Mouse (Mus musculus) liver, embryonic 14.5 days (tissue): Measurements from ENCODE around the gene Lrrc4. TPM values are rescaled to one million over a fixed set of nuclear protein-coding genes. Genes with fewer than 3 reads are reported as not detected.

Source experiments
- ATAC-seq: fragments of 200-750 bp; cut with Nextera tagmentation; 2 replicates; pipeline ENCODE4 v1.8.0; 2017; ENCODE audit warnings: moderate number of reproducible peaks, mild to moderate bottlenecking, moderate library complexity; ENCODE audit not compliant: insufficient read depth
- DNase-seq, 3 experiments: peaks; one replicate each; pipeline ENCODE4 v3.0.0-alpha.2; 2012 to 2013; ENCODE audit warnings: low read depth in 3 of 3, low spot score in 3 of 3
- H3K27ac ChIP-seq: fragments of 300-500 bp; sonication (generic); 2 replicates; pipeline ENCODE4 v1.5.1; 2014; ENCODE audit warnings: moderate library complexity, mild to moderate bottlenecking, control low read depth, inconsistent platforms
- H3K27me3 ChIP-seq: fragments of 300-500 bp; sonication (generic); 2 replicates; pipeline ENCODE4 v1.6.1; 2014; ENCODE audit warnings: mild to moderate bottlenecking, low read length, moderate library complexity; ENCODE audit not compliant: control insufficient read depth, insufficient read depth
- H3K36me3 ChIP-seq: fragments of 300-500 bp; sonication (generic); replicated peaks from 2 replicates; pipeline ENCODE4 v1.6.1; 2014; ENCODE audit warnings: low read depth; ENCODE audit not compliant: control insufficient read depth, insufficient read depth
- H3K4me1 ChIP-seq, 2 experiments: fragments of 200-500 bp in 1 of 2; fragments of 300-500 bp in 1 of 2; sonication (generic) in 1 of 2; replicated peaks; 2 replicates each; pipeline ENCODE4 v1.6.1; 2012 to 2014; ENCODE audit warnings: antibody characterized with exemption in 1 of 2, inconsistent platforms in 1 of 2, low read length in 1 of 2; ENCODE audit not compliant: control insufficient read depth in 2 of 2, insufficient read depth in 2 of 2
- H3K4me2 ChIP-seq: fragments of 300-500 bp; sonication (generic); 2 replicates; pipeline ENCODE4 v1.6.1; 2014; ENCODE audit warnings: low read depth, mild to moderate bottlenecking, control low read depth, moderate library complexity
- H3K4me3 ChIP-seq, 2 experiments: fragments of 200-500 bp in 1 of 2; fragments of 300-500 bp in 1 of 2; sonication (generic) in 1 of 2; 2 replicates each; pipeline ENCODE4 v1.5.1; 2012 to 2014; ENCODE audit warnings: low read depth in 2 of 2, low read length in 2 of 2, mild to moderate bottlenecking in 2 of 2, control low read depth in 1 of 2, inconsistent platforms in 1 of 2, moderate library complexity in 1 of 2; ENCODE audit not compliant: insufficient read depth in 1 of 2
- H3K9ac ChIP-seq: fragments of 300-500 bp; sonication (generic); replicated peaks from 2 replicates; pipeline ENCODE4 v1.6.1; 2014; ENCODE audit warnings: mild to moderate bottlenecking, control low read depth, moderate library complexity
- H3K9me3 ChIP-seq: fragments of 300-500 bp; sonication (generic); 2 replicates; pipeline ENCODE4 v1.6.1; 2016; ENCODE audit warnings: low read length, mixed read lengths; ENCODE audit not compliant: control insufficient read depth
- CTCF ChIP-seq: IDR thresholded peaks from 2 replicates; pipeline ENCODE4 v1.5.1; 2016; ENCODE audit warnings: antibody characterized with exemption, low read depth, control low read depth
- EP300 ChIP-seq: IDR thresholded peaks from 2 replicates; pipeline ENCODE4 v1.6.1; 2016; ENCODE audit warnings: antibody characterized with exemption, low read depth
- WGBS: fragments of 180-500 bp; shearing (Covaris S2); extraction: QIAGEN DNeasy Blood & Tissue Kit; methylation state at CpG from one replicate; pipeline ENCODE4 v1.1.7; 2014; ENCODE audit not compliant: insufficient replicate concordance; 5-methylcytosine and 5-hydroxymethylcytosine counted together
- polyA plus RNA-seq, 2 experiments: library from polyadenylated mRNA; depleted of rRNA in 1 of 2; stranded (reverse) in 1 of 2; unstranded in 1 of 2; fragments of >200 nt; fragmentation: Nextera tagmentation in 1 of 2; extraction: Ambion mirVana in 1 of 2; gene quantifications; 2 replicates each; pipeline versions ENCODE4 v1.2.1 to v1.2.3; 2012 to 2014

The Lrrc4 gene
- polyA plus RNA-seq, 2 experiments, result 0.06 to 0.10 TPM

DNA sequence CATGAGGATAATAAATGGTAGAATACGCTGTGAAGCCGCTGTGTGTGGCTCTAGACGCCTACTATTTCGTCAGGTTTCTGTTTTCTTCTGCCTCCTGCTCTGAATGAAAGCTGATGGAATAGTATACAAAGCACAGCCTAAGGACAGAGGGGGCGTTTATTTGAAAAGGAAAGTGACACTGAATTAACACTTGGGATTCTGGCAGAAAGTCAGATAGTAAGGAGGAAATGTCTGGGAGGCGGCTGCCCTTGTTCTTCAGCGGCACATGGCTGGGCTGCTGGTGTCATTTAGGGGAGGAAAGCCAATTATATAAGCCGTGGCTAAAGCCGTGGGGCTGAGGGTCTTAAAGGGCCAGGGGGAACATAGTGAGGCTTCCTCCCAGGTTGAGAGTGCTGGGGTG is 36.2 kb downstream of the Lrrc4 start:
- DNase-seq (no peak), ATAC-seq (no peak)

DNA sequence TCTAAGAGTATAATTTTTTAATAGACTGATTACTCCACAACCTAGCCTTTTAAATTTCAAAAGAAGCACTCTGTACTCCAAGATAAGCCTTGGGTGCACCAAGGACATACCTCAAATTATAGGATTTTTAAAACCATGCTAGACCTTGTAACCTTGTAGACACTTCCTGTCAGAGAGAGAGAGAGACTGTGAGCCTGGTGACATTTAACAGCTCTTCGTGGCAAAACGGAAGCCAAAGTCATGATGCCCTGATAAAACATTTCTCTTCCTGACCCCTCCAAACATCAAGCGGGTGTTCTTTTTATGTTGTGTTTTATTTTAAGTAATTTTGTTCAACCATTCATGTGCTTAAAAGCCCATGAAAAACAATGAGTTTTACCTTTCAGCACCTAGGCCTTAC is 39.7 kb downstream of the Lrrc4 start:
- H3K27me3 ChIP-seq, result no peaks in the 10 kb centered on the region
- no peak overlapping the region for H3K4me2 ChIP-seq
- DNase-seq (no peak), ATAC-seq (no peak)
- no peak overlapping the region for H3K9ac ChIP-seq
- no peak overlapping the region for H3K4me3 ChIP-seq
- 36% methylated on average over 3 of the region's 3 CpGs for WGBS
- H3K36me3 ChIP-seq, result no peaks in the 10 kb centered on the region
- H3K9me3 ChIP-seq, result no peaks in the 10 kb centered on the region
- no peak for TF ChIP-seq CTCF
- TF ChIP-seq EP300, result no peak
- no peak overlapping the region for H3K27ac ChIP-seq
- H3K4me1 ChIP-seq, result peaks cover 0 to 2% of the 10 kb centered on the region in 2 experiments; a peak in 1 of 4 replicates

More for the DNA sequence above, 36.2 kb downstream of the Lrrc4 start:
- H3K36me3 ChIP-seq, result no peaks in the 10 kb centered on the region
- H3K9ac ChIP-seq, result no peak overlapping the region
- H3K27ac ChIP-seq, result no peak overlapping the region
- H3K9me3 ChIP-seq, result no peaks in the 10 kb centered on the region
- H3K4me1 ChIP-seq, result 0 out of 4 replicates have a peak, but pooled peaks cover 0 to 2% of the 10 kb centered on the region in 2 experiments
- WGBS, result 69% methylated on average over 9 of the region's 9 CpGs
- H3K4me2 ChIP-seq, result no peak overlapping the region
- H3K27me3 ChIP-seq, result no peaks in the 10 kb centered on the region
- H3K4me3 ChIP-seq, result no peak overlapping the region
- TF ChIP-seq EP300, result no peak
- no peak for TF ChIP-seq CTCF

DNA sequence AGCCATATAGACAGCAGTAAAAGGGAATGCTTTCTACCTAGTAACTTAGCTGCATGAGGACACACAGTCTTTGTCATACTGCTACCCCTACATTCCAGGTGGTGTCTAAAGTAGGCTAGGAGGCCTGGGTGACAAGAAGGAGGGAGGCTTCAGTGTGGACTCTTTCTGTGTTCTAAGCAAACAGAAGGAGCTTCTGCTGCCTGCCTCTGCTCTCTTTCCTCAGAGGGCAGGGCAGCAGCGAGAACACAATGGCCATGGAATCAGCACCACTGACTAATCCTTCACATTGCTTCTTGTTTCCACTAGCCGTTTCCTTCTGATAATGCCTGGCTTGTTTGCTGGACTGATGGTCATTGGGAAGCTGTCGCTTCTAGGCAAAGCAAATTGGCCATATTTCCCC is 40.4 kb downstream of the Lrrc4 start:
- Histone ChIP-seq H3K9ac (no peak overlapping the region), H3K4me1 (peaks cover 0 to 2% of the 10 kb centered on the region in 2 experiments; a peak in 1 of 4 replicates), H3K36me3 (no peaks in the 10 kb centered on the region), H3K27ac (no peak overlapping the region), H3K27me3 (no peaks in the 10 kb centered on the region), H3K4me2 (no peak overlapping the region), H3K4me3 (no peak overlapping the region), H3K9me3 (no peaks in the 10 kb centered on the region)
- ATAC-seq, result no peak
- DNase-seq, result no peak
- no peak for TF ChIP-seq CTCF
- 34% methylated on average over 3 of the region's 3 CpGs for WGBS

- no peak overlapping the region for H3K4me3 ChIP-seq
- no peaks in the 10 kb centered on the region for H3K36me3 ChIP-seq
- ATAC-seq (no peak), DNase-seq (no peak)
- no peaks in the 10 kb centered on the region for H3K27me3 ChIP-seq
- no peak overlapping the region for H3K9ac ChIP-seq
- H3K27ac ChIP-seq, result no peak overlapping the region
- no peaks in the 10 kb centered on the region for H3K9me3 ChIP-seq
- WGBS, result 47% methylated on average over 4 of the region's 4 CpGs
- H3K4me1 ChIP-seq, result peaks cover 0 to 5% of the 10 kb centered on the region in 2 experiments; a peak in 2 of 4 replicates
- H3K4me2 ChIP-seq, result no peak overlapping the region
- no peak for TF ChIP-seq CTCF
- no peak for TF ChIP-seq EP300
These were observed 41.9 kb downstream of the Lrrc4 start for GRCm38 (mm10) chr6:28789685-28790084.

DNA sequence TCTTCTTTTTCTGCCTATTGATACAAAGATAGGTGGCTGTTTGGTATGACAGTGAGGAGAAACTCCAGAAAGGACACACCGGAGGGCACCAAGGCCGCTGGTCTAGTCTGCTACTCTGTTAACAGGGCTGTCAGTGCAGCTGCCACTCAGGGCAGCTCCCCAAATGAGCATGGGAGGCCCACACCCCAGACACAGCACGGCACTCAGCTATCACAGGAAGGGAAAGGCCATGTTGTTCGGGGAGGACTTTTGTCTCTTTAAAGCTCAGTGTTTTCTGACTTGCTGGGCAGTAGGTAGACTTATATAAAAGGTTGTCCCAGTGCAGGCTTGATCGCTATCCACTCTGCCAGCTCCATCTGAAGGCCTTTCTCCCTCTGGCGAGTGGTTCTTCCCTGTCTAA is 44.4 kb downstream of the Lrrc4 start:
- H3K4me1 ChIP-seq, result peaks cover 0 to 5% of the 10 kb centered on the region in 2 experiments; a peak in 2 of 4 replicates
- no peak for DNase-seq
- no peak overlapping the region for H3K4me3 ChIP-seq
- no peak overlapping the region; the same call in 1 of the 2 replicates for H3K9ac ChIP-seq
- ATAC-seq, result no peak
- no peaks in the 10 kb centered on the region for H3K9me3 ChIP-seq
- H3K36me3 ChIP-seq, result no peaks in the 10 kb centered on the region
- WGBS, result 49% methylated on average over 6 of the region's 6 CpGs
- H3K4me2 ChIP-seq, result no peak overlapping the region
- no peak overlapping the region for H3K27ac ChIP-seq
- no peak for TF ChIP-seq EP300
- TF ChIP-seq CTCF, result no peak
- H3K27me3 ChIP-seq, result no peaks in the 10 kb centered on the region
